Mouse (Mus musculus) liver, embryonic 15.5 days (tissue): ENCODE data around the gene Gstt1. TPM values are rescaled to one million over a fixed set of nuclear protein-coding genes. Genes with fewer than 3 reads are reported as not detected.
A peak's percentile ranks its signal among the peaks of the same experiment; 100 is the strongest.

ENCODE experiments used
- ATAC-seq: fragments of 200-750 bp; cut with Nextera tagmentation; 2 replicates; pipeline ENCODE4 v1.8.0; 2017; ENCODE audit warnings: moderate number of reproducible peaks, mild to moderate bottlenecking, moderate library complexity; ENCODE audit not compliant: insufficient read depth
- H3K27ac ChIP-seq: fragments of 300-500 bp; sonication (generic); replicated peaks from 2 replicates; pipeline ENCODE4 v1.5.1; 2015; ENCODE audit warnings: mild to moderate bottlenecking, inconsistent platforms
- H3K27me3 ChIP-seq: fragments of 300-500 bp; sonication (generic); 2 replicates; pipeline ENCODE4 v1.6.1; 2015; ENCODE audit warnings: mild to moderate bottlenecking, inconsistent platforms
- H3K36me3 ChIP-seq: fragments of 300-500 bp; sonication (generic); replicated peaks from 2 replicates; pipeline ENCODE4 v1.6.1; 2015; ENCODE audit warnings: moderate library complexity, mild to moderate bottlenecking, inconsistent platforms
- H3K4me1 ChIP-seq: fragments of 300-500 bp; sonication (generic); replicated peaks from 2 replicates; pipeline ENCODE4 v1.6.1; 2015; ENCODE audit warnings: inconsistent platforms
- H3K4me2 ChIP-seq: fragments of 300-500 bp; sonication (generic); 2 replicates; pipeline ENCODE4 v1.6.1; 2015; ENCODE audit warnings: moderate library complexity, mild to moderate bottlenecking, inconsistent platforms
- H3K4me3 ChIP-seq: fragments of 300-500 bp; sonication (generic); replicated peaks from 2 replicates; pipeline ENCODE4 v1.5.1; 2015; ENCODE audit warnings: mild to moderate bottlenecking, inconsistent platforms
- H3K9ac ChIP-seq: fragments of 300-500 bp; sonication (generic); 2 replicates; pipeline ENCODE4 v1.6.1; 2015; ENCODE audit warnings: moderate library complexity, mild to moderate bottlenecking, inconsistent platforms
- H3K9me3 ChIP-seq: fragments of 300-500 bp; sonication (generic); replicated peaks from 2 replicates; pipeline ENCODE4 v1.6.1; 2016; ENCODE audit warnings: inconsistent platforms
- WGBS: fragments of 180-500 bp; shearing (Covaris S2); methylation state at CpG from one replicate; pipeline ENCODE4 v1.1.7; 2015; ENCODE audit warnings: mixed read lengths; ENCODE audit not compliant: insufficient replicate concordance; 5-methylcytosine and 5-hydroxymethylcytosine counted together
- polyA plus RNA-seq: library from polyadenylated mRNA; unstranded; fragments of >200 nt; fragmentation: Nextera tagmentation; extraction: Ambion mirVana; gene quantifications from 2 replicates; pipeline ENCODE4 v1.2.1, GENCODE M21; 2015

Gene Gstt1
- polyA plus RNA-seq, 1 experiment from 2014 or later, result 108 TPM

DNA sequence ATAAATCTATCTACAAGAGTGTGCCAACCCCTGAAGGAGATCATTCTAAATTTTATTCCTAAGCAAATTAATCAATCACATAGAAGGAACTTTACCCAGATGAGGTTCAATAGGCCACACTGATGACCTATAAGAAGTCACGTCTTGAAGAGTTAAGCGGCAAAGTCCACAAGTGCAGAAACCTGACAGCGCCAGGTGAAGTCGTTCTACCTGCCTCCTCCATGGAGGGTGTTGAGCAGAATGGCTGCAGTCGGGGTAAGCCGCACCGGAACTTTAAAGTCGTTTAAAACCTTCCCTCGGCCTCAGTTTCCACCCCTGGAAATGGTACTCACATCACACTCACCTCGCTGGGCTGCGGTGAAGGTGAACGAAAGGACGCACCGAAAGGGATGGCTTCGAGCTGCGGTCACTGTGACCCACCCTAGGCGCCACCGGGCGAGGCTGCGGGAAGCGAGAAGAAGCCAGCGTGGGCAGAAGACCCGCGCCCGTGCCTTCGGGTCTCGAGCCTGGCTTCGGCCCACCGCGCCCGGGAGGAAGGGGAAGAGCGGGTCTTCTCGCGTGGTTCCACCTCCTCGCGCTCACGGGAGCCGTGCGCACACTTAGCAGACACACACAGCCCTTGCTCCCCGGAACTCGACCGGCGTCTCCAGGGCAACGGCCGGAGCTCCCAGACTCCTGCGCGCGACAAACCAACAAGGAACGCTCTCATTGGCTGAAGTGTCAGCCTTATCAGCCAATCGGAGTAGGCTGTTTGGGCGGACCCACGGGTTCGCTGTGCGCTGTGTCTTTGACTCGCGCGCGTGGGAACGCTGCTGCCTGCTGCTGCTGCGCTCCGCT lies 34.5 kb downstream of the Gstt1 start, which contains the start of gene Cabin1:
Gene Cabin1, minus strand, starts transcription at position 660 of the 837 bp plus-strand sequence.
- ATAC-seq, result peak; percentile 94
- H3K9ac ChIP-seq, result peak within 1 kb of the TSS; percentile 79
- peaks cover 29% of the 10 kb centered on the region for H3K36me3 ChIP-seq
- peak within 1 kb of the TSS; percentile 93 for H3K27ac ChIP-seq
- under 1% methylated on average over 61 of the region's 61 CpGs for WGBS
- no peaks in the 10 kb centered on the region for H3K27me3 ChIP-seq
- peak within 1 kb of the TSS; percentile 89 for H3K4me2 ChIP-seq
- H3K4me1 ChIP-seq, result peaks cover 45% of the 10 kb centered on the region
- H3K9me3 ChIP-seq, result no peaks in the 10 kb centered on the region
- H3K4me3 ChIP-seq, result peak within 1 kb of the TSS; percentile 78

DNA sequence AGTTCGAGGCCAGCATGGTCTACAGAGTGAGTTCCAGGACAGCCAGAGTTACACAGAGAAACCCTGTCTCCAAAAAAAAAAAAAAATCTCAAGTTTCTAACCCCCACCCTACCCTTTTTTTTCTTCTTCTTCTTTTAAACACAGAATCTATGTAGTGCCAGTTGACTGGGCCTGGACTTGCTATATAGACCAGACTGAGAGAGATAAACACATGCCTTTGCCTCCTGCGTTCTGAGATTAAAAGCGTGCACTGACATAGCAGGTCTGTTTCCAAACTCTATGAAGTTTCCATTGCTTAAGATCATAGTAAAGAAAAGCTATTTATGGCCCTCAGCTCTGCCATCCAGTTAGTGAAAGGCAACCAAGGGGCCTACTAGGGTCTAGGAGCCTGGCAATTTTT lies 36.0 kb downstream of the Gstt1 start:
- H3K9me3 ChIP-seq, result no peaks in the 10 kb centered on the region
- peaks cover 44% of the 10 kb centered on the region for H3K36me3 ChIP-seq
- H3K4me3 ChIP-seq, result peak overlapping the region; percentile 50
- H3K4me2 ChIP-seq, result peak overlapping the region; percentile 89
- H3K27me3 ChIP-seq, result no peaks in the 10 kb centered on the region
- H3K27ac ChIP-seq, result peak overlapping the region; percentile 90
- peak; percentile 21; the same call in 1 of the 2 replicates for ATAC-seq
- peak overlapping the region; percentile 20; the same call in 1 of the 2 replicates for H3K9ac ChIP-seq
- peaks cover 42% of the 10 kb centered on the region for H3K4me1 ChIP-seq
- WGBS, result 40% methylated on average over 3 of the region's 3 CpGs

DNA sequence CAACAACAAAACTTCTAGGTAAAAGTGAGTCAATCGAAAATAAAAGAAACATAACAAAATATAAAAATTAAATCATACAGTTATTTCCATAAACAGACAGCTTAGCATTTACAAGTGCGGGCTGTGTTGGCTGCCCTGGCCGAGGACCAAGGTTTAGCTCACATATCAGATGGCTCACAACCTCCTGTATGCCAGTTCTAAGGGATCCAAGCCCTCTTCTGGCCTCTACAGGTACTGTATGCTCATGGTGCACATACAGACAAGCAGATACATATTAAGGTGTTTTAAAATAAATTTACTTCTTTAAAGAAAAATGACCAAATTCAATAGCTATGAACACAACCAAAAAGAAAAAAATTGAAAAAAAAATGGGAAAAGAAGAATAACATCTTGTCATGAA lies 38.1 kb downstream of the Gstt1 start:
- Histone ChIP-seq H3K4me1 (peaks cover 29% of the 10 kb centered on the region), H3K4me2 (no peak overlapping the region), H3K4me3 (no peak overlapping the region), H3K27me3 (no peaks in the 10 kb centered on the region), H3K27ac (no peak overlapping the region), H3K9me3 (no peaks in the 10 kb centered on the region), H3K9ac (no peak overlapping the region), H3K36me3 (peaks cover 58% of the 10 kb centered on the region)
- WGBS, result 83% methylated on average over 3 of the region's 3 CpGs
- no peak for ATAC-seq

DNA sequence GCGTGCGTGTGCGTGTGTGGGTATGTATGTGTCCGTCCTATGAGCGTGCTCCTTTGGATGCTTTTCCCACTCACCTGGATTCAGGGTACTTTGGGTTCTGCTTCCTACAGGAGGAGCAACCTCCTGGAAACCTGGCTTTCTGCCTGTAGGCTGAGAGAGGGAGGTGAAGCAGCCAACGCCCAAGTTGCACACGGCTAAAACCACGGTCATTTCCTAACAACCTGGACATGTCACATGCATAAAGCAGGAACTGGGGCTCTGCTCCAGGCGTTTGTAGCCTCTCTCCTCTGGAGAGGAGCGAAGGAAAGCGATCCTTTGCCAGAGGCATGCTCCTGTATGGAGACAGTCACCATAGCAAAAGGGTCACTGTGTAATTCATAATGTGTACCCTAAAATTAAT lies 41.7 kb downstream of the Gstt1 start:
- H3K4me2 ChIP-seq, result no peak overlapping the region
- ATAC-seq, result no peak
- H3K27me3 ChIP-seq, result no peaks in the 10 kb centered on the region
- H3K4me1 ChIP-seq, result peaks cover 5% of the 10 kb centered on the region
- no peak overlapping the region for H3K4me3 ChIP-seq
- 81% methylated on average over 11 of the region's 11 CpGs for WGBS
- peaks cover 92% of the 10 kb centered on the region for H3K36me3 ChIP-seq
- H3K9ac ChIP-seq, result no peak overlapping the region
- no peaks in the 10 kb centered on the region for H3K9me3 ChIP-seq
- H3K27ac ChIP-seq, result no peak overlapping the region

DNA sequence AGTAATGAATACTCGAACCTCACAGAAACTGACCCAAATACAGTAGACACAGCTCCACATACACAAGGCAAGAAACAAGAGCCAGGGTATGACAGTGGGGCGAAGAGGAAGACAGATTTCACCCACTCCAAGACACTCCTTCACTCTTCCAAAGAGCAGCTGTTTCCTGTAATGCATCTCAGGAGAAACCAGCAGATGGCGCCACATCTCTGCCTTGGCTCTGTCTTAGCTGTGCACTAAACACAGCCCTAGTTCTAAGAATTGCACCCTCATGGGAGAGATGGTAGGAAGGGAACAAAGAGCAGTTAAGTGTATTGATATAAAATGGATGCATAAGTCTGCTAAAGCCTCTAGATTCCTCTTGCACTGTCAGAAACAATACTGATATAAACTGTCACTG lies 54.4 kb downstream of the Gstt1 start:
- 45% methylated on average over 3 of the region's 3 CpGs for WGBS
- peaks cover 99% of the 10 kb centered on the region for H3K36me3 ChIP-seq

DNA sequence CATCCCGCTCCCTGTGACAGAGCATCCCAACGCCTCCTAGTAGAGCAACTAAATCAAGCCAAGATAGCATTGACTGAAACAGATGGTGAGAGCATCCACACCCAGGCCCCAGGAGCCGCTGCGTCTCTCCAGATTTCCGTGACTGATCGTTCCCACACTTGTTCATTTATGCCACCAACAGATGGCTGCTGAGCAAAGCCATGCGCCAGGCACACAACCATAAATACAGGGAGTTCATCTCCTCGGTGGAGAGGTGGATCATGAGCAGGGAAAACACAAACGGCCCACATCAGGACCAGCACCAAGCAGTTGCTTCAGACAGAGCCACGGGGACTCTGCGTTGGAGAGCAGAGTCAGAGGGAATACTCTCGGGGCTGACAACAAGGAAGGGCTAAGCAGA lies 55.0 kb downstream of the Gstt1 start:
- no peak overlapping the region for H3K27ac ChIP-seq
- H3K4me1 ChIP-seq, result no peaks in the 10 kb centered on the region; the same call in 1 of the 2 replicates
- no peaks in the 10 kb centered on the region for H3K9me3 ChIP-seq
- 78% methylated on average over 12 of the region's 12 CpGs for WGBS
- no peak overlapping the region for H3K4me2 ChIP-seq
- peaks cover 99% of the 10 kb centered on the region for H3K36me3 ChIP-seq
- no peak overlapping the region for H3K9ac ChIP-seq
- H3K27me3 ChIP-seq, result no peaks in the 10 kb centered on the region
- no peak for ATAC-seq
- H3K4me3 ChIP-seq, result no peak overlapping the region

More for the DNA sequence above, 54.4 kb downstream of the Gstt1 start:
- H3K27me3 ChIP-seq, result no peaks in the 10 kb centered on the region
- no peaks in the 10 kb centered on the region for H3K9me3 ChIP-seq
- H3K27ac ChIP-seq, result no peak overlapping the region
- H3K4me1 ChIP-seq, result no peaks in the 10 kb centered on the region; the same call in 1 of the 2 replicates
- peak; percentile 65 for ATAC-seq
- H3K9ac ChIP-seq, result no peak overlapping the region
- no peak overlapping the region for H3K4me2 ChIP-seq
- no peak overlapping the region for H3K4me3 ChIP-seq

DNA sequence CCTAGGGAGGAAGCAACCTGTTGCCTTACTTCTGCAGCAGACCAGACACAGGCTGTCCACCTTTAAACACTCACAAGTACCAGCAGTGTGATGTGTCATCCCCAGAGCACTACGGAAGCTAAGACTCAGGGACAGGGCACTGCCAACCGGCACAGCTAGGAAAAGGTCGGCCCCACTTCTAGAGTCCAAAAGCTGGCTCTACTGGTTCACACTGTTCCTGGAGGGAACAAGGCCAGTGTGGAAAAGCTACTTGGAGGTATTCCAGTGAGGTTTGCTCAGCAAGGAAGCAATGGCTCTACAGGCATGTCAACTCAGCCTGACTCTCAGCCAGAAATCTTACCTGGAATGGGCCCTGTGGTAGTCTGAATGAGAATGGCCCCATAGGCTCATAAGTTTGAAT lies 57.5 kb downstream of the Gstt1 start:
- H3K27ac ChIP-seq, result no peak overlapping the region
- H3K4me3 ChIP-seq, result no peak overlapping the region
- WGBS, result 90% methylated on average over 3 of the region's 3 CpGs
- H3K36me3 ChIP-seq, result peaks cover 98% of the 10 kb centered on the region
- no peaks in the 10 kb centered on the region for H3K27me3 ChIP-seq
- no peak for ATAC-seq
- H3K4me2 ChIP-seq, result no peak overlapping the region
- no peaks in the 10 kb centered on the region for H3K9me3 ChIP-seq
- no peak overlapping the region for H3K9ac ChIP-seq
- no peaks in the 10 kb centered on the region; the same call in 1 of the 2 replicates for H3K4me1 ChIP-seq

Other genes with a start within 250 kb of the Gstt1 start
- 0.06 and 0.15 TPM in 2 replicates for gene Lrrc75b, start 238.3 kb downstream of the Gstt1 start, polyA plus RNA-seq
- 13.8 and 22.1 TPM in 2 replicates for gene Ggt1, start 237.0 kb downstream of the Gstt1 start, polyA plus RNA-seq
- 0.75 and 1.3 TPM in 2 replicates for gene Ggt5, start 209.2 kb downstream of the Gstt1 start, polyA plus RNA-seq
- gene Susd2, start 154.6 kb downstream of the Gstt1 start, polyA plus RNA-seq, result 1.9 and 2.0 TPM in 2 replicates
- 14.3 and 14.7 TPM in 2 replicates for gene Cabin1, start 34.2 kb downstream of the Gstt1 start, polyA plus RNA-seq
- 185 and 204 TPM in 2 replicates for gene Ddt, start 25.2 kb downstream of the Gstt1 start, polyA plus RNA-seq
- gene Gm20441, start 17.6 kb downstream of the Gstt1 start, polyA plus RNA-seq, result not detected in 2 replicates
- 14.9 and 15.4 TPM in 2 replicates for gene Gstt3, start 17.2 kb downstream of the Gstt1 start, polyA plus RNA-seq
- not detected in 2 replicates for gene Gstt4, start 24.0 kb upstream of the Gstt1 start, polyA plus RNA-seq
- 50.5 and 54.2 TPM in 2 replicates for gene Gstt2, start 38.8 kb upstream of the Gstt1 start, polyA plus RNA-seq
- gene Mif, start 61.7 kb upstream of the Gstt1 start, polyA plus RNA-seq, result 755 and 825 TPM in 2 replicates
- 0.53 and 0.67 TPM in 2 replicates for gene Derl3, start 94.8 kb upstream of the Gstt1 start, polyA plus RNA-seq
- 63.7 and 64.5 TPM in 2 replicates for gene Smarcb1, start 123.0 kb upstream of the Gstt1 start, polyA plus RNA-seq
- 117 and 142 TPM in 2 replicates for gene Chchd10, start 134.5 kb upstream of the Gstt1 start, polyA plus RNA-seq
- gene Mmp11, start 137.9 kb upstream of the Gstt1 start, polyA plus RNA-seq, result 2.4 and 3.1 TPM in 2 replicates
- 25.1 and 27.1 TPM in 2 replicates for gene Gm867, start 142.1 kb upstream of the Gstt1 start, polyA plus RNA-seq
- gene Vpreb3, start 144.5 kb upstream of the Gstt1 start, polyA plus RNA-seq, result 6.4 and 9.1 TPM in 2 replicates
- gene Gm5134, start 155.9 kb upstream of the Gstt1 start, polyA plus RNA-seq, result 0.23 TPM in 1 of 2 replicates, not detected in the other
- gene Zfp280b, start 234.1 kb upstream of the Gstt1 start, polyA plus RNA-seq, result 10.8 and 11.2 TPM in 2 replicates